Mouse (Mus musculus) bone marrow macrophage, adult 2 months (primary cell): ENCODE results near the gene Orc2. TPM values are rescaled to one million over a fixed set of nuclear protein-coding genes. Genes with fewer than 3 reads are reported as not detected.

Source experiments
- H3K27ac ChIP-seq: 2 replicates; pipeline ENCODE4 v1.5.1; 2012; ENCODE audit warnings: low read depth, low read length; ENCODE audit not compliant: insufficient read depth
- H3K4me1 ChIP-seq: 2 replicates; pipeline ENCODE4 v1.6.1; 2012; ENCODE audit warnings: low read length; ENCODE audit not compliant: control insufficient read depth, insufficient read depth
- H3K4me3 ChIP-seq: 2 replicates; pipeline ENCODE4 v1.5.1; 2012; ENCODE audit warnings: mild to moderate bottlenecking, low read length, moderate library complexity; ENCODE audit not compliant: insufficient read depth
- CTCF ChIP-seq: IDR thresholded peaks from 2 replicates; pipeline ENCODE4 v1.5.1; 2012; ENCODE audit warnings: low read depth, mild to moderate bottlenecking, low read length, moderate library complexity
- POLR2A ChIP-seq: IDR thresholded peaks from 2 replicates; pipeline ENCODE4 v1.6.1; 2012; ENCODE audit warnings: mild to moderate bottlenecking, low read depth, low read length, borderline replicate concordance
- polyA plus RNA-seq: library from polyadenylated mRNA; stranded (reverse); fragments of >200 nt; gene quantifications from 2 replicates; pipeline ENCODE4 v1.2.4, GENCODE M21; 2012; ENCODE audit not compliant: missing spikeins, insufficient read depth, insufficient read length

The Orc2 gene
- 12.2 and 14.3 TPM in 2 replicates for polyA plus RNA-seq

DNA sequence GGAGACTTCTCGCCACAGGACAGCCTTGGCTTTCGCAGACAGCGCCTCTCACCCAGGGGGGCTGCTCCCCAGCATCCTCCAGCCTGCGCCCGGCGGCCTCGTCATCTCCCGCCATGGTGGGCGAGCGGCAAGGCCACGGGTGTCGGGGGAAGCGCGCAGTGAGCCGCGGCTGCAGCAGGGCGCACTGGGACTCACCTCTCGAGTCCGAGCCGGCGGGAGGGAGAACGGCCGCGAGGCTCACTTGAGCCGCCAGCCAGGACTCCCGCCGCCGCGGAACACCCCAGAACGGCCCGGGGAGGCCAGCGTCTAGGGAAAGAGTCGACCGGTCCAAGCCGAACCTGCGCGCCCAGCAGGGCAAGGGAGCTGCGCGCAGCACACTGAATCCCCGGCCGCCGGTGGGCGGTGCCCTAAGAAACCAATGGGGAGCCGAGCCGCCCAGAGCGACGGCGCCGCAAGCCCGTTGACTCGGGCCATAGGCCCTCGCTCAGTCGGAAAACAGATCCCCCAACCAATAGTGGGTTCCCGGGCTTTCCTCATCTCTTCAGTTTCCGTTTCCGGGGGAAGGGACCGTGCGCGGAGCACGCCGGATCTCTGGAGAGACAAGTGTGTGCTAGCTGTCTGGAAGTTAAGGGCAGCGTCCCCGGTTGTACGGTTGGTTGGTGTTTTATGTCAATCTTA lies at the start of gene Orc2:
Gene Orc2 (minus strand): TSS at position 533 of the 678 bp plus-strand sequence.
- H3K27ac ChIP-seq: peak within 1 kb of the TSS; percentile 48
- no peak for TF ChIP-seq CTCF
- no peak for TF ChIP-seq POLR2A
- H3K4me3 ChIP-seq: peak within 1 kb of the TSS; percentile 87
- H3K4me1 ChIP-seq: peaks cover 3% of the 10 kb centered on the region

DNA sequence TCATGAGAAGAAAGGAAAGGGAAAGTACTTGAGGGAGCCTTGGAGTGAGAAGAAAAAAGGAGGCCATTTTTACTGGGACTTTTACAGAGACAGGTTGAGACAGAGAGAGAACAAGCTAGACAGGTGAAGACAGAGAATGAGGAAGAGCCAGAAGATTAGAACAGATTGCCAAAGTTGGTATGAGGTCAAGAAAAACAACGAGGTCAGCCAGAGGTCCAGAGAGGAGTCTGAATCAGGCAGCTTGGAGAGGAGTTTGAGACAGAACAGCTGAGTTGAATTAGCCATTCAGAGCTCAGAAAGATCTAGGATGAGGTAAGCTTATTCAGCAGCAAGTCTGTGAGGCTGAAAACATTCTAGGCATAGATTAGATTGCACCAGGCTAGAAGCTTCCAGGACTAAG lies 36.5 kb upstream of the Orc2 start:
- Histone ChIP-seq H3K27ac (no peak overlapping the region), H3K4me3 (no peak overlapping the region), H3K4me1 (no peaks in the 10 kb centered on the region)
- TF ChIP-seq CTCF: no peak
- no peak for TF ChIP-seq POLR2A

DNA sequence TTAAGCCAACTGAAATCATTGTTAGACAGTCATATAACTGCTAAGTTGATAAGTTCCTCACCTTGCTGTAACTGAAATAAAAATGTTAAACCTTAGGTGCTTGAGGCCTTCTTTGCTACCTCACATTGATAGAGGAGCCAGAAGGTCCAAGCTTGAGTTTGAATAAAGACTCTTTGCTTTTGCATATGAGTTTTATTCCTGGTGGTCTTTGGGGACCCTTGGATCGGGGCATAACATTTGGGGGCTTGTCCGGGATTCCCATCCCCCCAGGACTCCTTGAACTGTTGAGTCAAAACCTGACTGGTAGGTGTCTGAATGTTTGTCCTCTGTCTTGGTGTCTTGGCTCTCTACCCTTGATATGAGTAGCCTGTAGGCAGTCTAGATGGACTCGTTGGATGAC lies 2.3 kb upstream of the Orc2 start:
- H3K4me3 ChIP-seq: no peak overlapping the region
- TF ChIP-seq POLR2A: no peak
- no peak for TF ChIP-seq CTCF
- H3K27ac ChIP-seq: no peak overlapping the region
- H3K4me1 ChIP-seq: peaks cover 3% of the 10 kb centered on the region

DNA sequence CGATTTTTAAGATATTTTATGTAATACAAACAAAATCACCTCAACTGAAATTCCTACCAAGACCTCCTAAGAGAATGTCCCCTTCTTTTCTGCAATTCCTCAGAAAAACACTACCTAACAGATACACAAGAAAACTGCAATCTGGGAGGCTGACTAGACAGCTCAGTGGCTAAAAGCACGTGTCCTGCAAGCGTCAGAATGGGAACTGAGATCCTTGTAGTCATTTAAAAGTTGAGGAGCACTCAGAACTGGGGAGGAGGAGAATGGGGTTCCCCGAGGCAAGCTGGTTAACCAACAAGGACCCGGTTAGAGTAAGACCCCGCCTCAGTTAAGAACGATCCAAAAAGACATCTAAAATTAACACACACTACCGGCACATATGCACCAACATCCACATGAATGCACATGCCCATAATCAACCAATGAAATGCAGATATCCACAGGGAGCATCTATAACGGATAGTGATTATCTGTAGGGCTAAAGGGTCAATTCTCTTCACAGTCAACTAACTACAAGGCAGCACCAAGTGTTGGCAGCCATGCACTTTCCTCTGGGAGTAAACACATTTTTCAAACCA lies 1.0 kb downstream of the Orc2 start:
- Histone ChIP-seq H3K4me3 (peak overlapping the region; percentile 87), H3K4me1 (peaks cover 3% of the 10 kb centered on the region), H3K27ac (peak overlapping the region; percentile 48)
- TF ChIP-seq CTCF: no peak
- TF ChIP-seq POLR2A: no peak

DNA sequence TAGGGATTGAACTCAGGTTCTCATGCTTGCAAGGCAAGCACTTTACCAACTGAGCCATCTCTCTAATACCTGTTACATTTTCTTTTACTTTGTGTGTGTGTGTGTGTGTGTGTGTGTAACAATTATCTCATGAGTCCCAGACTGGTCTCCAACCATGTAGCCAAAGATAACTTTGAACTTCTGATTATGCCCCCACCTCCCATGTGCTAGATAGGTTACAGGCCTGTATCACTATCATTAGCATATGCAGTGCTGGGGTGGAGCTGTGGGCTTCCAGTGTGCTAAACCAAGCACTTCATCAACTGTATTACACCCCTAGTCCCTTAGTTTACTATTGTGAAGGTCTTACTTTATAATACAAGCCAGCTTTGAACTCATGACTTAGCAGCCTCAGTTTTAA lies 1.8 kb downstream of the Orc2 start:
- TF ChIP-seq CTCF (no peak), POLR2A (no peak)
- no peak overlapping the region for H3K27ac ChIP-seq
- H3K4me1 ChIP-seq: peaks cover 3% of the 10 kb centered on the region
- H3K4me3 ChIP-seq: no peak overlapping the region

DNA sequence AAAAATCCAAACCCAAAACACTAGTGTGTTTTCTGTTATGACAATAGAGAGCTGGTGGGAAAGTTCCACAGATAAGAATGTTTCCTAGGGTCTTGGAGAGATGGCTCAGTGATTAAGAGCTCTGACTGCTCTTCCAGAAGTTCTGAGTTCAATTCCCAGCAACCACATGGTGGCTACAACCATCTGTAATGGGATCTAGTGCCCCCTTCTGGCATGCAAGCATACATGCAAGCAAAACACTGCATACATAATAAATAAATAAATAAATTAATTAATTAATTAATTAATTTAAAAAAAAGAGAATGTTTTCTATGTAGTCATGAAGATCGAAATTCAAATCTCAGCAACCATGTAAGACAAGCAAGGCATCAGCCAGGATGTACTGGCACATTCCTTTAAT lies 6.2 kb downstream of the Orc2 start:
- Histone ChIP-seq H3K27ac (no peak overlapping the region), H3K4me3 (no peak overlapping the region), H3K4me1 (peaks cover 3% of the 10 kb centered on the region)
- TF ChIP-seq CTCF: no peak
- no peak for TF ChIP-seq POLR2A

DNA sequence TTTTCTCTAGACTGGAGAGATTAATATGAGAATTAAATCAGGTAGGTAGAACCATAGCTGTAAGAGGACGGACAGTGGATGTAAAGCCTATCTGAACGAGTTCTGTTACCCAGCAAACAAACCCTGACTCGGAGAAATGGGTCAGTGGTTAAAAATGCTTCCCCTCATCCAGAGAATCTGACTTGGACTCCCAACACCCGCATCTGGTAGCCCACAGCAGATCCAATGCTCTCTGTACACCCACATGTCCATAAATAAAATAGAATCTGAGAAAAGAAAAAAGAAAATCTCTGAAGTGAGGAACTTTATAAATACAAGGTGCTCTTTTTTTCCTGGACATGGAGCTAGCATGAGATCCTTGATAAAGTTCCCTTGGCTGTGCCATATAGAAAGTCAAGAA lies 7.2 kb downstream of the Orc2 start:
- Histone ChIP-seq H3K4me3 (no peak overlapping the region), H3K27ac (no peak overlapping the region), H3K4me1 (no peaks in the 10 kb centered on the region)
- no peak for TF ChIP-seq POLR2A
- TF ChIP-seq CTCF: no peak

DNA sequence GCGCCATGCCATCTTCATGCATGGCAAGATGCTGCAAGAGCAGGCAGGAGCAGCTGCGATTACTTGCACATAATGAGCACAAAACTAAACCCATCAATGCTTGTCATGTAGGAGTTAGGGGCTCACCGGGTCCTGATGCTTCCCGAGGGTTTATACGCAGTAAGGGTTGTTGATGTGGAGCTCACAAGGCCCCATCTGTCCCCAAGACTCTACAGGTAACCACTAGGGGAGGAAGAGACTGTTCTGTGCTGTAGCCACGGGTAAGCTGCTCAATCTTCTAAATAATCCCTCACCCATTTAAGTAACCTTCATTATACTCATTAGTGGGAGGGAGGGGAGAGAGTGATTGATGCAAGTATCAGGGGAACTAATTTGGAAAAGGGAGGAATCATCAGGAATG lies 9.3 kb downstream of the Orc2 start:
- no peak overlapping the region for H3K27ac ChIP-seq
- no peaks in the 10 kb centered on the region for H3K4me1 ChIP-seq
- no peak overlapping the region for H3K4me3 ChIP-seq
- TF ChIP-seq CTCF (no peak), POLR2A (no peak)

DNA sequence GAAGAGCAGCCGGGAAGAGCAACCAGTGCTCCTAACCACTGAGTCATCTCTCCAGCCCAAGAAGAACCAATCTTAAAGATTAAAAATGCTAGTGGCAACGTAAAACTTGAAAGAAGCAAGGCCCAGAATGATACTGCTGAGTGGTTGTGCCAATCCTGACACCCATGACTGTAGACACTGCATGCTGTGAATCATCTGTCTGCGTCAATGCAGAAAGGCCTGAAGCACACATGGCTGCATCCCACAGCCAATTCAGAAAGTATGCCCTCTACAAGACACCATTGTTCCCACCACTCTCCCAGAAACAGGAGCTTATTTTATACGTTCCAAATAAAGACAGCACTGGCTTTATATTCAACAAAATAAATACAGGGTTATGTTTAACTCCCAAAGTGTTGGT lies 22.3 kb downstream of the Orc2 start:
- Histone ChIP-seq H3K27ac (no peak overlapping the region), H3K4me1 (no peaks in the 10 kb centered on the region), H3K4me3 (no peak overlapping the region)
- TF ChIP-seq POLR2A (no peak), CTCF (no peak)

DNA sequence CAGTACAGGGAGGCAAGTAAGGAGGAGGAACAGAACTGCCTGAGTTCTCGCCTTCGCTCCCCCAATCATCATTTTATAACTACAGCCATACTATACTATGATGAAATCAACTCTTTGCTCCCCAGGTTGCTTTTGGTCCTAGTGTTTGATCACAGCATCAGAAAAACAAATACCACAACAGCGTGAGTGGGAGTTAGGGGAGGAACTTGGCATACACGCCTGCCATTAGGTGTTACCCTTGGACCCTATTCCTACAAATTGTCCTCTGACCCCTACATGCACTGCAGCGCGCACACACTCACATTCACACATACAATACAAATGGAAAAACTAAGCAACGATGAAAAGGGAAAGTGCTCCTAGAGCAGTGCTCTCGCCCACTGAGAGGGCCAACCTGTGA lies 29.2 kb downstream of the Orc2 start:
- H3K27ac ChIP-seq: no peak overlapping the region
- TF ChIP-seq CTCF: no peak
- no peak for TF ChIP-seq POLR2A
- H3K4me1 ChIP-seq: no peaks in the 10 kb centered on the region
- H3K4me3 ChIP-seq: no peak overlapping the region

DNA sequence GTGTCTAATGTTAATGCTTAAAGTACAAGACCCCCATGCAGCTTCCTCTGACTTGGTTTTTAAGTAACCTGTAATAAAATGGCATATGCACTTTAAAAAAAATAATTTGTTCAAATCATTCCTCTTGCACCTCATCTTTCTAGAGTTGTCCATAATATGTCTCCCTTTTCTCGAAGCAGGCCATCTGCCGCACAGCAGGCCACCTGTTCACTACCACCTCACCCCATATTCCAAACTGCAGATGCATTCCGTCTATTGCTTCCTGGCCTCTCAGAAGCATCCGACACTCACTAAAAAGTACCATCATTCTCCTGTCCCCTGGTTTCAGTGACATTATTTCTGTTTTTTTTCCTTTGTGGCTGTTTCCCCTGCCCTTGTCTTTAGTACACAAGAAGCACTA lies 39.3 kb downstream of the Orc2 start:
- TF ChIP-seq POLR2A: no peak
- TF ChIP-seq CTCF: no peak
- H3K27ac ChIP-seq: no peak overlapping the region

DNA sequence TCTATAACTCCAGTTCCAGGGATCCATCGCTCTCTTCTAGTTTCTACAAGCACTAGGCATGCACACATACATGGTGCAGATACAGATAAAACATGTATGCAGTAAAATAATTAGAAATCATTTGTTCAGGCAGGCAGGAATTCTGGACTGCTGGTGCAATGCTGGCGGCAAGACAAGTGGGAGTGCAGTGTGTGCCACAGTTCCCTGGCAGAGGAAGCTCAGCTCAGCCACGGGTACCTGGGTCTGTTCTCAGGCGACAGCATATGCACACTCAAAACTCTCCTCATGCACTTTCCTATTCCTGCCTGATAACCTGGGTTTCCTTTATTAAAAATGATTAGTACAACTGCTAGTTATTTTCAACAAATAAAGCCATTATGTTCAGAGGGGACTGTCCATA lies 39.9 kb downstream of the Orc2 start:
- Histone ChIP-seq H3K27ac (no peak overlapping the region), H3K4me3 (no peak overlapping the region), H3K4me1 (no peaks in the 10 kb centered on the region)
- TF ChIP-seq CTCF: no peak
- TF ChIP-seq POLR2A: no peak

More for the DNA sequence above, 39.3 kb downstream of the Orc2 start:
- no peaks in the 10 kb centered on the region for H3K4me1 ChIP-seq
- no peak overlapping the region for H3K4me3 ChIP-seq
